Mouse (Mus musculus) lung, postnatal 14 days (tissue): ENCODE results near the gene Gm281.

ENCODE experiments used
- DNase-seq: peaks from one replicate; pipeline ENCODE4 v3.0.0; 2021

Gm281 gene

DNA sequence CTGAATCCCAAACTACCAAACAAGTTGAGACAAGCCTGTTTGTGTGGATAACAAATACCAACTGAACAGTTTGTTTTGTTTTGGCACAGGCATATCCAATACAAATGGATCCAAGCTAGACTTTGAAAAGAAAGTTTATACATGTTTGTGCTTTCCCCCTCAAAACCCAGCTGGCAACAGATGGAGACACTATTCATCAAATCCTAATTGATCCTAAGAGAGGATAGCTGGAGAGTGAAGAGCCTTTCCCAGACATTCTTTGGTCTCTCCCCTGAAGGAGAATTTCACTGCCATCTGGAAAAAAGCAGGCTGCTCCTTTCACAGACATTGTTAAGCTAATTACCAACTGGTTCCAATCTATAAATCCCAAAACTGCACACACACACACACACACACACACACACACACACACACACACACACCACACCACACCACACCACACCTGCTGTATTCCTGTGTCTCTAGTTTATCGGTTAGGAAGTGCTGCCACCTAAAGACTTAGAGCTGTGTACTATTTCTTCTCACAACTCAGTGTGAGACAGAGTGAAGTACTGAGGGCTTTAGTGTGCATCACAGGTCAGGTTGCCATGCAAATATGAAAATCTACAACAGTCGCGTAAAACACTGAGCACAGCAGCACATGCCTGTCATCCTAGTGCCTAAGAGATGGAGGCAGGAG, 101.3 kb downstream of the Gm281 start:
- DNase-seq, result no peak

DNA sequence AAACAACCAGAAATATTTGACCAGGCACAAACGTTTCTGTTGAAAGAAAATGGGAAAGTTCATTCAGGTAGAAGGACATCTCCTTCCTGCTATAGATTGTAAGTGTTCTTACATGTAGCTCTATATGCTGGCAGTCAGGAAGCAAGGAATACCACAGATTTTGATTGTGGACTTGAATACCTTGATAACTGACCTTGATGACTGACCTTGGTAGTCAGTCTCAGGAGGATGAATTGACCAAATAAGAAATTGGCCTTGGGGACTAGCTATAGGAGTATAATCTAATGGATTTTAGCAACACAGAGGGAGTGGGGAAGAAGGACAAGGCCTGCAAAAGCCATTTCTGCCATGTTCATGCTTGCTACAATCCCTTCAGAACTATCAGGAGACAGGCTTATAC, 123.8 kb downstream of the Gm281 start:
- no peak for DNase-seq

DNA sequence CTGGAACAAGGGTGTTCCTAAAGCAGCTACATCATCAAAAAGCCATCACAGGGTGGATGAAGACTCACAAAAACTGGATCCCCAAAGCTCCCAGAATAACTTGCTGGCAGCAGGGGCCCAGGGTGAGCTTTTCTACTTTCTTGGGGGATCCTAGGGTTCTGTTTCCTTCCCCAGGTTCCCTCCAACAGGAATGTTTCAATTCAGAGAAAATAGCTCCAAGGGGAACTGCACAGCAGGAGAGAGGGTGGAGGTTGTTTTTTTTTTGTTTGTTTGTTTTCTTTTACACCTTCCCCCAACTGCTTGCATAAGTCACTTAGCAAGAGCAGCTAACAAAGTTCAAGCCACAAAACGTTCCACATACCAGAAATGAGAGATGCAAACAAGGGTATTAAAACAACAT, 124.3 kb downstream of the Gm281 start:
- no peak for DNase-seq

GRCm38 (mm10) chr14:13782970-13783369, 131.3 kb downstream of the Gm281 start:
- no peak for DNase-seq

- DNase-seq, result no peak
Measured at GRCm38 (mm10) chr14:13778383-13778782, 135.9 kb downstream of the Gm281 start.

DNA sequence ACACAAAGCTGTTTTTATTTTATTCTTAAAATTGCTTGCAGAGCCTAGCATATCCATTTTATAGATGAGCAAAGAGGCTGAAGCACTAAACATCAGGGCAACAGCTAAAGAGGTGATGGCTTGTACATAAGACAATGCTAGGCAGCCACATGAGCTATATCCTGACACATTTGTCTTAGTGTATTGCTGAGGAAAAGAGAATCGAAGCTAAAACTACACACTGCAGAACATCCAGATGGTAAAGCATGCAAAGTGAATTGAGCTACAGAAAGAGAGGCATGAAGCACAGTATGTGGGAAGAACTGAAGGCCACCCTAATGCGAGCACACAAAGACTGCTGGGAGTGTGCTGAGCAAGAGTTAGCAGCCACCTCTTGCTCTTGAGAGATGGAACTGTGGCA, 143.1 kb downstream of the Gm281 start:
- no peak for DNase-seq

- no peak for DNase-seq
Measured at GRCm38 (mm10) chr14:13770686-13771085, 143.6 kb downstream of the Gm281 start.
